Mouse (Mus musculus): ENCODE measurements around the gene Phkg1. TPM values are rescaled to one million over a fixed set of nuclear protein-coding genes. Genes with fewer than 3 reads are reported as not detected.
"Not testable (repeated sequence)": the region's sequence is repeated elsewhere in the genome, so short reads cannot be mapped to it uniquely, and the experiment has no call there.

The Phkg1 gene
- polyA plus RNA-seq, 1 experiment from 2014 or later: 0.08 TPM

DNA sequence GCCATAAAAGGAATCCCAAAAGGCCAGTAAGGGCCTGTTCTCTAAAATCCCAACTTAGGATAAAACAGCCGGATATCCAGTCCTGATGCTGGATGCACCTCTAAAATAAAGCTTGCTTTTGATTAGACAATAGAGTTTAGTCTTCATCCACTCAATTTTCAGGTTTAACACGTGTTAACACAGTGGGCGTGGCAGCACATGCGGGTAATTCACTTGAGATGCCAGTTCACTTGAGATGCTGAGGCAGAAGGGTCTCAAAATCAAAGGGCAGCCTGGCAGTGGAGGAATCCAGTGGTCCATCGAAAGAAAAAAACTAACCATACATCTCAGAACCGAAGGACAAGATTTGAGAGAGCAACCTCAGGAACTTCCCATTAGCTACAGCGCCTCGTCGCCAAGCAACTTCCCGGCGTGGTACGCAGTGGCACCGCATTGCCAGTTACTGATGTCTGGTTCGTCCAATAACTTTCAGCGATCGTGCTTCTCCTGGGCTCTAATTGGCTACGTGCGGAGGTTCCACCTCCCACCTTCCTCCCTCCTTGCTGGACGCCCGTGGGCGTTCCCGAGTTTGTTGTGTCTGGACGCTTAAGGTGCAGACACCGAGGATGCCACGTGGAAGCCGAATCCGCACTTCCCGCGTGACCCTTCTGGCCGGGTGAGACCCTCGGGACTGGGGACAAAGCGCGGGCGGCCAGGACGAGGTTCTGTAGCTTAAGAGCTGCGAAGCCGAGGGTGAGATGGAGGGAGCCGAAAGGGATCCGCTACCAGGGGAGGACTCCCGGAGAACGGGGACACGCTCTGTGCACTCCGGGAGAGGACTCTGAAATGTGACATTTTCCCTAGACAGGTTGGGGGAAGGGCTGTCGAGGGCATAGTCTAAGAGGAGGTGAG lies 2.9 kb downstream of the Phkg1 start, which contains the start of gene Zbed5:
Gene Zbed5 (plus strand): TSS at position 526 of the 891 bp plus-strand sequence.
- no peaks in the 10 kb centered on the region for H3K27me3 ChIP-seq (ENCODE audit: control insufficient read depth, insufficient read depth, low read length)
- no peaks in the 10 kb centered on the region for H3K9me3 ChIP-seq (ENCODE audit: control insufficient read depth, low read length)
- WGBS: 3% methylated on average over 44 of the region's 44 CpGs
- H3K4me2 ChIP-seq (replicated peaks; ENCODE audit: low read depth): peak within 1 kb of the TSS; percentile 82
- H3K9ac ChIP-seq (ENCODE audit: low read length): peak within 1 kb of the TSS; percentile 63
- no peak within 1 kb of the TSS for H3K27ac ChIP-seq (replicated peaks)
- ATAC-seq (ENCODE audit: low FRiP score, low TSS enrichment) (peak; percentile 100), DNase-seq (ENCODE audit: low spot score) (peak; percentile 91)
- no peak for TF ChIP-seq CTCF (IDR thresholded peaks at IDR 0.05; ENCODE audit: low read depth)
- TF ChIP-seq EP300 (optimal IDR thresholded peaks at IDR 0.05): no peak
- H3K4me1 ChIP-seq (replicated peaks; ENCODE audit: control insufficient read depth, insufficient read depth): no peaks in the 10 kb centered on the region
- no peaks in the 10 kb centered on the region for H3K36me3 ChIP-seq (ENCODE audit: control insufficient read depth, insufficient read depth, low read length)
- peak within 1 kb of the TSS; percentile 48 for H3K4me3 ChIP-seq (ENCODE audit: low read depth, low read length)

GRCm38 (mm10) chr5:129890390-129890789 lies 8.0 kb downstream of the Phkg1 start:
- not testable (repeated sequence) for H3K36me3 ChIP-seq (ENCODE audit: control insufficient read depth, insufficient read depth, low read length); H3K4me1 ChIP-seq (replicated peaks; ENCODE audit: control insufficient read depth, insufficient read depth); ATAC-seq (ENCODE audit: low FRiP score, low TSS enrichment); DNase-seq (ENCODE audit: low spot score); H3K27me3 ChIP-seq (ENCODE audit: control insufficient read depth, insufficient read depth, low read length); H3K9ac ChIP-seq (ENCODE audit: low read length); H3K4me3 ChIP-seq (ENCODE audit: low read depth, low read length); H3K4me2 ChIP-seq (replicated peaks; ENCODE audit: low read depth); H3K9me3 ChIP-seq (ENCODE audit: control insufficient read depth, low read length); H3K27ac ChIP-seq (replicated peaks)
- 79% methylated on average over 4 of the region's 7 CpGs for WGBS

- Histone ChIP-seq H3K36me3 (ENCODE audit: control insufficient read depth, insufficient read depth, low read length) (no peaks in the 10 kb centered on the region), H3K27ac (replicated peaks) (peak within 1 kb of the TSS; percentile 97), H3K9me3 (ENCODE audit: control insufficient read depth, low read length) (no peaks in the 10 kb centered on the region), H3K4me1 (replicated peaks; ENCODE audit: control insufficient read depth, insufficient read depth) (no peaks in the 10 kb centered on the region), H3K27me3 (ENCODE audit: control insufficient read depth, insufficient read depth, low read length) (no peaks in the 10 kb centered on the region), H3K4me2 (replicated peaks; ENCODE audit: low read depth) (peak within 1 kb of the TSS; percentile 60), H3K4me3 (ENCODE audit: low read depth, low read length) (peak within 1 kb of the TSS; percentile 70), H3K9ac (ENCODE audit: low read length) (peak within 1 kb of the TSS; percentile 86)
- peak; percentile 99 for ATAC-seq (ENCODE audit: low FRiP score, low TSS enrichment)
- under 1% methylated on average over 46 of the region's 46 CpGs for WGBS
- TF ChIP-seq EP300 (optimal IDR thresholded peaks at IDR 0.05) (peak; percentile 87), CTCF (IDR thresholded peaks at IDR 0.05; ENCODE audit: low read depth) (no peak)
- DNase-seq (ENCODE audit: low spot score): peak; percentile 92
Observed at GRCm38 (mm10) chr5:129886911-129887636, 11.3 kb downstream of the Phkg1 start, which contains the start of gene Chchd2. Gene Chchd2, minus strand, starts transcription at chr5:129887470.

GRCm38 (mm10) chr5:129886271-129886670 lies 12.1 kb downstream of the Phkg1 start:
- Histone ChIP-seq H3K4me3 (ENCODE audit: low read depth, low read length) (peak overlapping the region; percentile 70), H3K27me3 (ENCODE audit: control insufficient read depth, insufficient read depth, low read length) (no peaks in the 10 kb centered on the region), H3K27ac (replicated peaks) (peak overlapping the region; percentile 97; the same call in 1 of the 2 replicates), H3K9me3 (ENCODE audit: control insufficient read depth, low read length) (no peaks in the 10 kb centered on the region), H3K36me3 (ENCODE audit: control insufficient read depth, insufficient read depth, low read length) (0 out of 2 replicates have a peak, but pooled peaks cover 3% of the 10 kb centered on the region), H3K9ac (ENCODE audit: low read length) (peak overlapping the region; percentile 86), H3K4me1 (replicated peaks; ENCODE audit: control insufficient read depth, insufficient read depth) (no peaks in the 10 kb centered on the region), H3K4me2 (replicated peaks; ENCODE audit: low read depth) (peak overlapping the region; percentile 60)
- ATAC-seq (ENCODE audit: low FRiP score, low TSS enrichment) (no peak), DNase-seq (ENCODE audit: low spot score) (peak; percentile 44)
- TF ChIP-seq EP300 (optimal IDR thresholded peaks at IDR 0.05) (no peak), CTCF (IDR thresholded peaks at IDR 0.05; ENCODE audit: low read depth) (no peak)
- WGBS: 23% methylated on average over 10 of the region's 10 CpGs

- H3K9ac ChIP-seq (ENCODE audit: low read length): no peak overlapping the region
- WGBS: 68% methylated on average over 3 of the region's 3 CpGs
- H3K27ac ChIP-seq (replicated peaks): no peak overlapping the region
- no peaks in the 10 kb centered on the region for H3K9me3 ChIP-seq (ENCODE audit: control insufficient read depth, low read length)
- no peak for ATAC-seq (ENCODE audit: low FRiP score, low TSS enrichment)
- no peak for DNase-seq (ENCODE audit: low spot score)
- TF ChIP-seq EP300 (optimal IDR thresholded peaks at IDR 0.05) (no peak), CTCF (IDR thresholded peaks at IDR 0.05; ENCODE audit: low read depth) (no peak)
- H3K4me2 ChIP-seq (replicated peaks; ENCODE audit: low read depth): no peak overlapping the region
- peaks cover 8% of the 10 kb centered on the region; the same call in 1 of the 2 replicates for H3K36me3 ChIP-seq (ENCODE audit: control insufficient read depth, insufficient read depth, low read length)
- H3K27me3 ChIP-seq (ENCODE audit: control insufficient read depth, insufficient read depth, low read length): no peaks in the 10 kb centered on the region
- no peak overlapping the region for H3K4me3 ChIP-seq (ENCODE audit: low read depth, low read length)
- H3K4me1 ChIP-seq (replicated peaks; ENCODE audit: control insufficient read depth, insufficient read depth): no peaks in the 10 kb centered on the region
Observed at GRCm38 (mm10) chr5:129879888-129880287, 18.5 kb downstream of the Phkg1 start.

Measured in stomach, postnatal 0 days (tissue).